Mouse (Mus musculus) heart, adult 8-10 months (tissue): ENCODE measurements around the gene Olfr1442. TPM values are rescaled to one million over a fixed set of nuclear protein-coding genes. Genes with fewer than 3 reads are reported as not detected.
A peak's percentile ranks its signal among the peaks of the same experiment; 100 is the strongest.
"Not testable (repeated sequence)": the region's sequence is repeated elsewhere in the genome, so short reads cannot be mapped to it uniquely, and the experiment has no call there.

Experiments used
- DNase-seq: peaks from one replicate; pipeline ENCODE4 v3.0.0; 2022; ENCODE audit warnings: low spot score
- total RNA-seq, 4 experiments: library from RNA; stranded (reverse); gene quantifications; 2 replicates each; pipeline ENCODE4 v1.2.4; 2022

The Olfr1442 gene
- not detected for total RNA-seq

DNA sequence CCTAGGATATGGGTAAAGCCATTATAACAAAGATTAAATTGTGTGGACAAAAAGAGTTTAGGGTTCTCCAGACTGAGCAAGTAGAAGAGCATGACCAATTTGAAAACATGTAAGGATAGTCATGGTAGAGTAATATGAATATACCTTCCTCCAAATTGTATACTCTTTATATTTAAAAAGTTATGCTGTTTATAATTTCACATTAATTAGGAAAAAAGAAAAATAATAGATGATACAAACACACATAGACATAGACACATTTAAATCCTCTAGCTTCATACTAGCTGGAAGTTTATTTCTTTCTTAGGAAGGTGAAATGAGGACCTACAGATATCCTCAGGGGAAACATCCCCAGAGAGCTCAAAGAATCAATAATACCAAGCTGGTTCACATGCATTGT is at the start of gene Olfr1442:
TSS of gene Olfr1442 (plus strand) at position 301 of the 400 bp plus-strand sequence.
- DNase-seq, result no peak

GRCm38 (mm10) chr19:12633176-12633575 is 37.1 kb upstream of the Olfr1442 start, which contains the start of gene Glyat:
Glyat (plus strand) TSS chr19:12633308.
- DNase-seq, result no peak

DNA sequence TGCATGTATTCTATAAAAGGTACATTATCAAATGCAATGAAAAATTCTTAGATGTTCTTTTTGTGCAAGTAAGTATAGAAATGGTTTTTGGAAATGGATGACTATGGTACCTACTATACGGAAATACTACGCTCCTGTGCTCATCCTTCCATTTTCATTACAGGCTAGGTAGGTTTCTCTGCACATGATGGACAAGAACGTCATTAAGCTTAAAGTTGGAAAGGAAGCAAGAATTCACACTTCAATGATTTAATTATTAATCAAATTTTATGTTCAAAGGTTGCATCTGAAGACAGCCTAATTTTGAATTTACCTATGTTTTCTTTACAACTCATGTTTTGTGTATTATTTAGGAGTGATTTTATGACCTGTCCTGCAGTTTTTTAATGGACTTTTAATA is 36.0 kb upstream of the Olfr1442 start:
- DNase-seq, result no peak

- no peak for DNase-seq
Observed at GRCm38 (mm10) chr19:12634963-12635362, 35.3 kb upstream of the Olfr1442 start.

DNA sequence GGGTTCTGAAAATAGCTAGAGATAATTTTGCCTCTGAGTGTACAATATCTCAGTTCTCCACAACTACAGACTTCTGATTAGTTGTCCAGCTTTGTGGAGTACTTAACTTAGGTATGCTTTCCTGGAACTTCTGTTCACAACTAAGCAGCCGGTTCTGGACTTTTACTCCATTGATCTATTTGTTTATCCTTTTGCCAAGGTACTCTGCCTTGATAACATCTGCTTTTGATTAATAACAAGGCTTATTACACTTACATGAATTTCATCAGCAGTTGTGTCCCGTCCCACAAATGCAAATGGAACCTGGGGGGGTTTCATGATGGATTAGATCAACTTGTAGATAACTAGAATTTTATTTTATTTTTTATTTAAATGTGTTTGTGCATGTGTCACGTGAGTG is 33.4 kb upstream of the Olfr1442 start:
- no peak for DNase-seq

DNA sequence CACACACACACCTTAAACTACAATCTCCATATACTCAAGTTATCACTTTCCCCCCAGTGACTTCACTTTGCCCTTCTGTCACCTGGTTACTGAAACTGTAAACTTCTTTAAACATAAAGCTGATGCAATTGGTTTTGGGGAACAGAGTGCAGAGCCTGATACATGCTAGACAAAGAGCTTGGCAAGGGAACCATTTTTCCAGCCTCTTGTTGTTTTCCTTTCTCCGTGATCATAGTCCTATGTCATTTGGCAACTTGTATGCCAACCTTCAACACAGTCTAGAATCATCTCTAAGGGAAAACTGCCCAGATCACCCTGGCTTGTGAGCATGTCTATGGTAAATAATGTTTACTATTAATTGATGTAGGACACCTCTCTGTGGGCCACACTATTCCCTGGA is 32.2 kb upstream of the Olfr1442 start:
- no peak for DNase-seq

GRCm38 (mm10) chr19:12649511-12649910 is 20.7 kb upstream of the Olfr1442 start:
- DNase-seq, result no peak

GRCm38 (mm10) chr19:12666156-12666555 is 4.1 kb upstream of the Olfr1442 start:
- DNase-seq, result no peak

GRCm38 (mm10) chr19:12668601-12669000 is 1.6 kb upstream of the Olfr1442 start:
- DNase-seq, result not testable (repeated sequence)

DNA sequence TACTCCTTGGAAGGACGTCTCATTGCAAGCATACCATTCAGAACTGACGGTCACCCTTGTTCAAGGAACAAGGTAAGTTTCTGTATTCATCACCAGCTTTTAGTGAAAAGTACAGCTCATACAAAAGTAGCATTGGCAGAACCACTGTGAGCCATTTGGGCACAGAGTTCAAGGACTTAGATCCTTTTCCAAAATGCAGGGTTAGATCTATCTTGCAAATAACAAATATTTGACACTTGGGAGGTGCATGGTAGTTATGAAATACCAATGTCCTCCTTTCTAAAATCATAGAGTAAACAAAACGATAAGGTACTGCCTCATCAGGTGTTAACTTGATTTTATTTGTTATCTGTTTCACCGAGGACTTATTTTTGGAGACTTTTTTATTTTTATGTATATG is 812 bp downstream of the Olfr1442 start:
- DNase-seq, result no peak

GRCm38 (mm10) chr19:12677812-12678211 is 7.6 kb downstream of the Olfr1442 start, which contains the start of gene Olfr1443:
Olfr1443 (plus strand) TSS chr19:12678112.
- no peak for DNase-seq

GRCm38 (mm10) chr19:12684638-12685037 is 14.4 kb downstream of the Olfr1442 start:
- DNase-seq, result no peak

DNA sequence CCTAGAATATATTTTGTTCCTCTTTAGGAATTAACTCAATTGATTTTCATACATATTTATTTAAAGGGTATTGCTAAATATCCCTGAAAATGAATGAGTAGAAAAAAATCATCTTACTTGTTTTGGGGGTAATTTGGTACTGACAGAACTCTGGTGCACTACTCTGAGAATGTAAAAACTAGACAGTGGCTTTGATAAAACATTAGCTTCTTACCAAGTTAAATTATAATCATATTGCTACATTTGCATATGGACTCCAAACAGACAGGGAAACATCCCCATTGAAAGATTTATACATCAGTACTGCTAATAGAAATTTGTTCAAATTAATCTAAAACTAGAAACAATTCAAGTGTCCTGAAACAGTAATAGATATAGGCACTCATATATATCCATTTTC is 15.0 kb downstream of the Olfr1442 start:
- no peak for DNase-seq

DNA sequence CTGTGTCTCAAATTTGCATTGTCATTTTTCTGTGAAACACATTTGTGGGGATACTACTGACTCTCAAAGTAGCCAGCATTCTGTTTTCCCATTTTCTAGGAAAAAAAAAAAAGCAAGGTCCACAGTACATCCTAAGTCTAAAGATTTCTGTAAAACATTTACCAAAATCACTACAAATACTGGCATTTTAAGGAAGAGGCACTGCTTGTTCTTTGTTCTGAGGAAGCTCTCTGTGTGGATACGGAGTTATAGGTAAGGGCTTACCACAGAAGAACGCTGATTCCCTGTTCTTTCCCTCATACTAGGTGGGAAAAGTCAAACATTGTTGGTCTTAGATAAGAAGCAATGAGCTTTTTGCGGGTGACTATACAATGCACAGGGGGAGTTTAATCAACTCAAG is 25.4 kb downstream of the Olfr1442 start, which contains the start of gene Keg1:
TSS of gene Keg1 (plus strand) at position 197 of the 400 bp plus-strand sequence.
- no peak for DNase-seq

GRCm38 (mm10) chr19:12696221-12696620 is 26.0 kb downstream of the Olfr1442 start:
- DNase-seq, result no peak

DNA sequence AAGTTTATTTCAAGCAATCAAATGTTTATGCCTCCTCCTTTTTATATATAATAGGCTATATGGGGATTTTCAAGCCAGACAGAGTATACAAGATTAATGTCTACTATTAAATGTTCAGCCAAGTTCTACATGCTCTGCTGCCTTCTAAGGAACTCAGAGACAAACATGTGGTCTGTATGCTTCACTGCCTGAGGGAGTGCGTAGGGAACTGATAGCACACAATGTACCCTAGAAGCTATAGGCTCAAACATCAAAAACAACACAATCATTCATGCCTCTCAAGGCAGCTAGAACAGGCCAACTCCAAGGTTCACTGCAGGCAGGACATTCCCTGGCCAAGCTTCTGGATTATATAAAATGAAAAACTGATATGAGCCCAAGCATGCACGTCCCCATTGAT is 38.2 kb downstream of the Olfr1442 start:
- DNase-seq, result no peak

- no peak for DNase-seq
Observed at GRCm38 (mm10) chr19:12708986-12709385, 38.7 kb downstream of the Olfr1442 start.

DNA sequence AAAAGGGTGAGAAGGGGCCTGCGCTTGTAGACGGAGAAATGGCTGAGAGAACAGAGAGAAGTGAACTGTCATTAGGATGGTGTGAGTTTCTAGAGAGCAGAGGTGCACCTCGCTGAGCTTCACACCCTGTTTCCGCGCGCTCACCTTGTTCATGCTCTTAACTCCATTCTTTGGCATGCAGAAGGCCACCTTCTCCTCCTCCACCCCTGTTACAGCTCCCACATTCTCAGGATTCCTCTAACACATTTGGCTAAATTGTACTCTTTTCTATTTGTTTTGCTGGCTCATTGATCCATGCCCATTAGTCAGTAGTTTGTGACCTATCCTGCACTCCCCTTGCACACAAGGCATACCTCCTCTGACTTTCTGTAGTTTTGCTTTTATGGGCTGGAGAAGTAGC is 49.0 kb downstream of the Olfr1442 start:
- no peak for DNase-seq

DNA sequence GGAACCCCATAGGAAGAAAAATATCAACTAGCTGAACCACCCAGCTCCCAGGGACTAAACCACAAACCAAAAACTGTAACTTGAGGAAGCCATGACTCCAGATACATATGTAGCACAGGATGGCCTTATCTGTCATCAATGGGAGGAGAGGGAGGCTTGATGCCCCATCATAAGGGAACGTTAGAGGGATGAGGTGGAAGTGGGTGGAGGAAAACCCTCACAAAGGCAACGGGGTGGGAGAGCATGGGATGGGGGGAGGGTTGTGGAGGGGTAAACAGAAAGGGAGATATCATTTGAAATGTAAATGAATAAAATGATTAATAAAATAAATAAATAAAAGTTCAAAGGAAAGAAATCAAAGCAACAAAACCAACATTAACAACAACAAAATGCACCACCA is 50.2 kb downstream of the Olfr1442 start:
- no peak for DNase-seq

- not testable (repeated sequence) for DNase-seq
Observed at GRCm38 (mm10) chr19:12720919-12721318, 50.7 kb downstream of the Olfr1442 start.

DNA sequence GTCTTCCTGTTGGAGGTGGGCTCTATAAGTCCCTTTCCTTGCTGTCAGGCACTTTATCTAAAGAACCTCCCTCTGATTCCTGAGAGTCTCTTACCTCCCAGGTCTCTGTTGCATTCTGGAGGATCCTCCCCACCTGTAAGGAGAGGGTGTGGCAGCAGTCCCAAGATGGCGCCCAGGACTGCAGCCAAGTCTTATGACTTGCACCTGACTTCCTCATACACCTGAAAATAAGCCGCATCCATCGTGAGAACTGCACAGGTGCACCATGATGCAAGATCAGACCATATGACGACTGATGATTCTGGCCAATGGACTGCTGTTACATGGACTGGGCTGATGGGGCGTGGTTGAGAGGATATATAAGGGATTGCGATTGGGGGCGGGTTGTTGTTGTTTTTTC is 51.4 kb downstream of the Olfr1442 start:
- not testable (repeated sequence) for DNase-seq

- DNase-seq, result peak; percentile 26
Observed at GRCm38 (mm10) chr19:12722308-12722707, 52.1 kb downstream of the Olfr1442 start.

DNA sequence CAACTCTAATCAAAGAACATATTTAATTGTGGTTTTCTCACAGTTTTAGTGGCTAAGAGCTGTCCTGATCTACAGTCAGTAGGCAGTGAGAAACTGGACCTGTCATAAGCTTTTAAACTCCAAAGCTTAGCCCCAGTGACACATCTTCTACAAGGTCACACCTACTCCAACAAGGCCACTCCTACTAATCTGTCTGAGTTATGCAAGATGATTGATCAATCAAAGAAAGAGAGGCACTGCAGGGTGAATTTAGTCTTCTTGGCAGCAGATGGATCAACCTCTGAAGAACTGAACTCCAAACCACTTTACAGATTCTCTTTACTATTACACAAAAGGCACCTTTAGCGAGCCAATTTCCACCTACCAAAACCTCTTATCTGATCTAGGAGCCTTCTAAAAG is 55.6 kb downstream of the Olfr1442 start:
- DNase-seq, result no peak
